In the genomic region with DNA sequence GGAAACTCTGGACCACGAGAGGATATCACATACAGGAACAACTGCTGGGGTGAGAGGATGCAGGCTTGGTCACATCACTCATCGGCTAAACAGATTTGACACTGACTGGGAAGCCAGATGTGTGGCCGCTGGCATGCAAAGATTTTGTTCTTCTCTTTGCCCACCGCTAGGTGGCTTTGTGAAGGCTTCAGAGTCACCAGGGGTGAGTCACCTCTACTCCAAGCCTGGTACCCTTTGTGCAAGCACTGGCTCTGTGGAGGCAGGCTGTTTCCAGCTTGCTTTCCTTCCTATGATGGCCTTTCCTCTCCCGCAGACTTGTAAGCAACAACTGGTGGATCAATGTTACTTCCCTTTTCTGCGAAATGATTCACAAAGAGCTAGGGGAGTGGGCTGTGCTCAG, we compare ENCODE assay signal across 10 mouse cellular contexts.
DNase-seq lines count a peak whose midpoint lies in the region; ATAC-seq and TF ChIP-seq lines count a peak whose summit lies in the region.
"Had no signal": no experiment of that assay in that cellular context is flagged by ENCODE, and none has a peak within 500 bp of the region (broad histone marks: within the 10 kb centered on the region; RNA-seq: fewer than 3 reads in every experiment).

No protein-coding gene starts in this region.

- no peaks in the 10 kb centered on the region for H3K9me3 ChIP-seq in kidney, embryonic 14.5 days (ENCODE audit: control insufficient read depth, low read length)
- no peaks in the 10 kb centered on the region for H3K9me3 ChIP-seq in G1E (replicated peaks)
- H3K9me3 ChIP-seq: liver, embryonic 15.5 days had no signal

- no peak overlapping the region for H3K27ac ChIP-seq in kidney, adult 2 months (ENCODE audit: insufficient read depth, low read depth, low read length)
- H3K27ac ChIP-seq in kidney, embryonic 14.5 days (ENCODE audit: low read depth, low read length): no peak overlapping the region
- H3K27ac ChIP-seq: liver, embryonic 15.5 days had no signal

- WGBS in kidney, adult 2 months: 66% methylated on average over 6 of the region's 6 CpGs
- WGBS in kidney, embryonic 14.5 days: 73% methylated on average over 6 of the region's 6 CpGs

- no peaks in the 10 kb centered on the region for H3K4me1 ChIP-seq in kidney, adult 2 months (ENCODE audit: control insufficient read depth, insufficient read depth, low read length)
- peaks cover 11% of the 10 kb centered on the region for H3K4me1 ChIP-seq in kidney, embryonic 14.5 days (ENCODE audit: control insufficient read depth, insufficient read depth, low read length)
- peaks cover 5% of the 10 kb centered on the region; the same call in 1 of the 2 replicates for H3K4me1 ChIP-seq in G1E (ENCODE audit: insufficient read depth, low read depth, low read length)

- H3K36me3 ChIP-seq in kidney, adult 2 months (ENCODE audit: control insufficient read depth, insufficient read depth, low read length): no peaks in the 10 kb centered on the region
- H3K36me3 ChIP-seq in kidney, embryonic 14.5 days (ENCODE audit: control insufficient read depth, insufficient read depth, low read length): peaks cover 8% of the 10 kb centered on the region; the same call in 1 of the 2 replicates
- H3K36me3 ChIP-seq in G1E (replicated peaks): peaks cover 100% of the 10 kb centered on the region

- TF ChIP-seq CTCF in kidney, adult 2 months (conservative IDR thresholded peaks at IDR 0.05; ENCODE audit: insufficient read depth, insufficient read length, low read depth, low read length): peak; percentile 41; the same call in 1 of the 2 replicates
- peak; percentile 44 for TF ChIP-seq CTCF in G1E (IDR thresholded peaks at IDR 0.05; ENCODE audit: low read depth, low read length)

- H3K4me3 ChIP-seq in kidney, adult 2 months (ENCODE audit: insufficient read depth, low read depth, low read length): no peak overlapping the region
- H3K4me3 ChIP-seq in kidney, embryonic 14.5 days (ENCODE audit: low read length): no peak overlapping the region
- no peak overlapping the region for H3K4me3 ChIP-seq in G1E (ENCODE audit: low read depth, low read length)
- H3K4me3 ChIP-seq: liver, embryonic 15.5 days had no signal

- no peak for TF ChIP-seq POLR2A in kidney, adult 2 months (IDR thresholded peaks at IDR 0.05; ENCODE audit: low read depth, low read length)

- H3K27me3 ChIP-seq in kidney, adult 2 months (replicated peaks; ENCODE audit: control insufficient read depth, insufficient read depth, low read length): no peaks in the 10 kb centered on the region
- H3K27me3 ChIP-seq in kidney, embryonic 14.5 days (ENCODE audit: control insufficient read depth, insufficient read depth, low read length): no peaks in the 10 kb centered on the region
- no peaks in the 10 kb centered on the region for H3K27me3 ChIP-seq in G1E (ENCODE audit: insufficient read depth, low read length)
- H3K27me3 ChIP-seq: liver, embryonic 15.5 days had no signal

- no peak for DNase-seq in kidney, adult 2 months
- peak; percentile 39 for DNase-seq in G1E (ENCODE audit: low spot score)
- peak; percentile 48 for DNase-seq in c-Kit-positive CD71-negative TER-119-negative erythroid progenitor cells, embryonic 14.5 days (ENCODE audit: low read depth)
- DNase-seq in lung, postnatal 4 days: peak; percentile 38 to 44
- DNase-seq in gastrocnemius, postnatal 25 days: no peak
- DNase-seq in ovary, postnatal 10 days (ENCODE audit: low spot score): no peak
- DNase-seq: cerebellum, adult 11 months had no signal

- no peak overlapping the region for H3K4me2 ChIP-seq in kidney, embryonic 14.5 days (replicated peaks; ENCODE audit: low read depth, low read length)
- H3K4me2 ChIP-seq: liver, embryonic 15.5 days had no signal

- H3K9ac ChIP-seq in kidney, embryonic 14.5 days (ENCODE audit: low read depth, low read length): no peak overlapping the region
- H3K9ac ChIP-seq: liver, embryonic 15.5 days had no signal

- no peak for ATAC-seq in kidney, embryonic 14.5 days (ENCODE audit: low FRiP score, low TSS enrichment)
- ATAC-seq in G1E (ENCODE audit: extremely low read depth, insufficient number of reproducible peaks, low FRiP score, poor library complexity, severe bottlenecking): no peak
- no peak for ATAC-seq in activated CD4-positive, CD25-positive, alpha-beta regulatory T cell, adult 4 months

Comparison
In these comparisons a context has a peak if more than half of its experiments do, and no peak if none do; other contexts are left out.
1. DNase-seq: peak in G1E (single experiment), c-Kit-positive CD71-negative TER-119-negative erythroid progenitor cells, embryonic 14.5 days (single experiment) and lung, postnatal 4 days (2 of 2); none in kidney, adult 2 months (single experiment), gastrocnemius, postnatal 25 days (single experiment) and ovary, postnatal 10 days (single experiment).